Mouse (Mus musculus) cerebellum, adult 2 months (tissue): ENCODE results near the gene Tbc1d5. TPM values are rescaled to one million over a fixed set of nuclear protein-coding genes. Genes with fewer than 3 reads are reported as not detected.
A peak's percentile ranks its signal among the peaks of the same experiment; 100 is the strongest.

Experiments
- DNase-seq, 2 experiments: peaks; one replicate each; pipeline ENCODE4 v3.0.0; 2021
- H3K27ac ChIP-seq: fragments of 200-500 bp; 2 replicates; pipeline ENCODE4 v1.5.1; 2012; ENCODE audit warnings: low read length, control low read depth, inconsistent platforms; ENCODE audit not compliant: insufficient read depth
- H3K27me3 ChIP-seq: fragments of 200-500 bp; 2 replicates; pipeline ENCODE4 v1.6.1; 2012; ENCODE audit warnings: inconsistent platforms, mild to moderate bottlenecking, low read length, moderate library complexity; ENCODE audit not compliant: control insufficient read depth, insufficient read depth
- H3K4me1 ChIP-seq: fragments of 200-500 bp; 2 replicates; pipeline ENCODE4 v1.6.1; 2011; ENCODE audit warnings: low read length; ENCODE audit not compliant: control insufficient read depth, insufficient read depth
- H3K4me3 ChIP-seq: fragments of 200-500 bp; replicated peaks from 2 replicates; pipeline ENCODE3; 2011; ENCODE audit warnings: mild to moderate bottlenecking, low read depth, low read length, control low read depth; ENCODE audit not compliant: insufficient read depth
- CTCF ChIP-seq: fragments of 200-500 bp; IDR thresholded peaks from 2 replicates; pipeline ENCODE4 v1.5.1; 2011; ENCODE audit warnings: low read depth, mild to moderate bottlenecking, control low read depth, low read length, moderate library complexity, borderline replicate concordance; ENCODE audit not compliant: insufficient read depth
- POLR2A ChIP-seq: fragments of 200-500 bp; IDR thresholded peaks from 2 replicates; pipeline ENCODE4 v1.6.1; 2011; ENCODE audit warnings: low read length, control low read depth, borderline replicate concordance; ENCODE audit not compliant: insufficient read depth
- WGBS: fragments of 180-500 bp; shearing (Covaris S2); methylation state at CpG from one replicate; pipeline ENCODE4 v1.1.7; 2018; 5-methylcytosine and 5-hydroxymethylcytosine counted together
- polyA plus RNA-seq: library from polyadenylated mRNA; depleted of rRNA; stranded (reverse); fragments of >200 nt; gene quantifications from 2 replicates; pipeline ENCODE4 v1.2.3, GENCODE M21; 2012

Tbc1d5 gene
- polyA plus RNA-seq, 1 experiment = 19.6 TPM

DNA sequence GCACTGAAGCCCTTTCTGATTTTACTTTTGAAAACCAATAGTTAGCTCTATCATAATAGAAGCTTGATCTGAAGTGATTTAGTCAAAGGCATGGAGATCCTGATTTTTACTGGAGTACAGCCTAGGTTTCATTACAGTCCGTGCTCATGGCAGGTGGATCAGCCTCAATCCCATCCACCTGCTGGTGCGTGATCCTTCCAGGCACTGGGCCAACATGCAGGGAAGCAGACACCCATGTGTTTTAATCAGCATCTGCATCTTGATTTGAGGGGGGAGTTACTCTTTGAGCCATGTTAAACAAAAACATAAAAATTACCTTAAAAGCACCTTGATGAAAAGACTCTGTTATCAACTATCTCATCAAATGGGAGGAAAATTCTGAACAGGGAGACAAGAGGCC lies 16.4 kb upstream of the Tbc1d5 start:
- 24% methylated on average over 2 of the region's 2 CpGs for WGBS
- TF ChIP-seq CTCF = no peak
- DNase-seq = no peak
- Histone ChIP-seq H3K27ac (no peak overlapping the region), H3K4me1 (no peaks in the 10 kb centered on the region), H3K4me3 (no peak overlapping the region), H3K27me3 (no peaks in the 10 kb centered on the region)

DNA sequence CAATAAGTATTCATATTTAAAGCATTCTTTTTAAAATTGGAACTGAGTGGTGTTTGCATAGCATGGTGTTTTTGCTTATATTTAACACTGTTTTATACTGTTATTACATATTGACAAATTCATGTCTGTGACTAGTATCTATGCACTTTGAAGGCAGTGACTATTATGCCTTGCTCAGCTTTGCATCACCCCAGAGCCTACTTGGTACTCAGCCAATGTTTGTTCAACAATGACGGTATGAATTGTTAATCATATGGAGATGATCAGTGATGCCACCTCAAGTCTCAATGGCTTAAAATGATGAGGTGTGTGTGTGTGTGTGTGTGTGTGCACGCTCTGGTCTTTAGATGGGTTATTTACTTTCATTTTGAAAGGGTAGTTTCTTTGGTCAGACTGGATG lies 15.6 kb upstream of the Tbc1d5 start:
- no peak for TF ChIP-seq CTCF
- no peak for TF ChIP-seq POLR2A
- Histone ChIP-seq H3K4me3 (no peak overlapping the region), H3K4me1 (no peaks in the 10 kb centered on the region), H3K27ac (no peak overlapping the region), H3K27me3 (no peaks in the 10 kb centered on the region)
- DNase-seq = no peak
- WGBS = 60% methylated on average over 2 of the region's 2 CpGs

DNA sequence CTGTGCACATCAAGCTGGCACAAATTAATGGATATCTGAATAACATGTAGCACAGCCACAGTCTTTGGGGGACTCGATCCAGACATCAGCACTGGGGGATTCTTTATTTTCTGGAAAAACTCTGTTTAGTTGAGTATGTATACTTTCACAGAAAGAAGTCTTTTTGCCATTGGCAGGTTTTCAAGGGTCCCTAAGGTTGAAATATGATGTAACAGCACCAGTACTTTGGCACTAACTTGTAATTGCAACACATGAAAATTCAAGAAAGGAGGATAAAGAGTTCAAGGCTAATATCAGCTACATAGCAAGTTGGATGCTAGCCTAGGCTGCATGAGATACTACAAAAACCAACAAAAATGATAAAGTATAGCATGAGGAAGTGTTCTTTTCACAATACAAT lies 12.2 kb upstream of the Tbc1d5 start:
- Histone ChIP-seq H3K4me1 (no peaks in the 10 kb centered on the region), H3K4me3 (no peak overlapping the region), H3K27me3 (no peaks in the 10 kb centered on the region), H3K27ac (no peak overlapping the region)
- 96% methylated on average over 1 of the region's 1 CpGs for WGBS
- TF ChIP-seq POLR2A (no peak), CTCF (no peak)
- DNase-seq = no peak

DNA sequence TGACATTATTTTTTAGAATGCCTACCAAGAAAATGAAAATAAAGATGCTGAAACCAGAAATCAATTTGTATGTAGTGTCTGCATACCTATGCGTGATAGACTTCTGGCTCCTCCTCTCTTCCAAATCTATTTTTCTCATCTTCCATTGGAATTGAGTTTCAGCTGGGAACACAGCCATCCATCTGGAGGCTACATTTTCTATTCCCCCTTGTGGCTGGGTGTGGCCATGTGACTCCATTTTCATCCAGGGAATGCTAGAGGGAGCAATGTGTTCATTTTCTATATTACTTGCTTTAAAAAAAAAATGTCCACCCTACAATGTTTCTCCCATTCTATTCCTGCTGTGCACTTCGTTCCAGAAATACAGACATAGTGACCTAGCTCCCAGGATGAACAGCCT lies 3.6 kb upstream of the Tbc1d5 start:
- Histone ChIP-seq H3K27ac (no peak overlapping the region), H3K27me3 (no peaks in the 10 kb centered on the region), H3K4me1 (no peaks in the 10 kb centered on the region; the same call in 1 of the 2 replicates), H3K4me3 (no peak overlapping the region)
- no peak for DNase-seq
- no peak for TF ChIP-seq CTCF
- no peak for TF ChIP-seq POLR2A
- WGBS = 26% methylated on average over 2 of the region's 2 CpGs

DNA sequence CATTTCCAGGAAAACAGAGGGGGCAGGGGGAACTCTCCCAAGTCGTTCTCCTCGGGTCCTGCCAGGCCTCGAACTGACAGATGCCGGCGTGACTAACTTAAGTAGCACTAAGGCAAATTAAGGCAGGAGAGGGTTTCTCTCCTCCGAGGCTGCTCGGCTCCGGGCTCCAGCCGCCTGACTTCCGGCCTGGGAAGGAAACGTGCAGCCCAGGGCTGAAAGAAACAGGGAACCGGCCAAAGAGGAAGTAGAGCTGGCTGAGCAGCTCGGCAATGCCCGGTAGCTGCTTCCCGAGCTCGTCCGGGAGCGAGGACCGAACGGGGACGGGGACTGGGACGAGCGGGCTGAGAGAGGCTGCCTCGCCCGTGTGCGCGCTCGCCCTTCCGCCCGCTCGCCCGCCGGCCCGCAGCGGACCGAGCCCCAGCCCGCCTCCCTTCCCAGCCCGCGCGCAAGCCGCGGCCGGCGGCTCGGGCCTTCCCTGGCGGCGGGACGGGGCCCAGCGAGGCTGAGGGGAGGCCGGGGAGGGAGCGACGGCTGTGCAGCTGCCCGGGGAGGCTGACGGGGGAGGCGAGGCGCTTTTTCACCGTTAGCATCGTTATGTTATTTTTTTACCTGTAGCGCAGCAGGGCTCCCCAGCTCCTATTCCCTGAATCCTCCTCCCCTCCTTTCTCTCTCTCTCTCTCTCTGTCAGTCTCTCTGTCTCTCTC lies 509 bp downstream of the Tbc1d5 start:
- TF ChIP-seq POLR2A = no peak
- TF ChIP-seq CTCF = no peak
- DNase-seq = peak; percentile 82 to 83
- H3K27ac ChIP-seq = peak overlapping the region; percentile 87
- no peaks in the 10 kb centered on the region for H3K27me3 ChIP-seq
- no peaks in the 10 kb centered on the region; the same call in 1 of the 2 replicates for H3K4me1 ChIP-seq
- WGBS = under 1% methylated on average over 59 of the region's 59 CpGs
- peak overlapping the region; percentile 76 for H3K4me3 ChIP-seq

GRCm38 (mm10) chr17:51177923-51178322 lies 1.2 kb downstream of the Tbc1d5 start:
- Histone ChIP-seq H3K27ac (no peak overlapping the region; the same call in 1 of the 2 replicates), H3K4me3 (peak overlapping the region; percentile 76), H3K27me3 (no peaks in the 10 kb centered on the region), H3K4me1 (no peaks in the 10 kb centered on the region; the same call in 1 of the 2 replicates)
- DNase-seq = peak in 1 of 2 experiments; percentile 8
- TF ChIP-seq CTCF = no peak
- TF ChIP-seq POLR2A = no peak
- WGBS = 15% methylated on average over 6 of the region's 6 CpGs

DNA sequence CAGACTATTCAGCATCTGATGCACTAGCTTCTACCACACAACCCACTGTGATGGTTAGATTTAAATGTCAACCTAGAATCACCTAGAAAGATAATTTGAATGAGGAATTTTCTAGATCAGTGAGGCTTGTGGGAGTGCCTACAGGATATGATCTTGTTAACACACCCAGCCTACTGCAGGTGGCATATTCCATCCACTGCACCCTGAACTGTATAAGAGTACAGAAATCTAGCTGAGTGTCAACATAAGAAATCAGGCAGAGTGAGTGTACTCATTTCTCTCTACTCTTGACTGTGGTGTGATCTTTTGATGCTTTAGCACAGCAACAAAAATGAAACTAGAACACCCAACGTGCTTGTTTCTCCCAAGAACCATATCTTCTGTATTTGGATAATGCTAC lies 6.8 kb downstream of the Tbc1d5 start:
- DNase-seq = no peak
- Histone ChIP-seq H3K27me3 (no peaks in the 10 kb centered on the region), H3K27ac (no peak overlapping the region), H3K4me3 (no peak overlapping the region), H3K4me1 (no peaks in the 10 kb centered on the region)
- 93% methylated on average over 1 of the region's 1 CpGs for WGBS
- TF ChIP-seq POLR2A (no peak), CTCF (no peak)

DNA sequence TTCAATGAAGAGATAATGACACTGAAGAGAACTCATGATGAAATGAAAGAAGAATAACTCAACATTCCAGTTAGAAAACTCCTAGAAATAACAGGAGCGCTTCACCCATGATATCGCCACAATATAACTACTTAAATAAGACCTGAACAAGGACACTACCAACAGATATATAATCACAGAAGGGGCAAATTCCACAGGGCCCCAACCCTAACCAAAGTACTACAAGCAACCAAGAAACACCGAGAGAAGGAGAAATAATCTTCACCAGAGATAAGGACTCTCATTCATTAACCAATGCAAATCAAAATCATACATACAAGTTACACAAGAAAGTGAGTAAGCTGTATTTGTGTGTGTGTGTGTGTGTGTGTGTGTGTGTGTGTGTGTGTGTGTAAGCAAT lies 7.6 kb downstream of the Tbc1d5 start:
- no peak overlapping the region for H3K4me3 ChIP-seq
- no peak for TF ChIP-seq CTCF
- TF ChIP-seq POLR2A = no peak
- whole genome bisulfite sequencing = 96% methylated on average over 3 of the region's 3 CpGs

GRCm38 (mm10) chr17:51169911-51170310 lies 9.2 kb downstream of the Tbc1d5 start:
- DNase-seq = no peak
- Histone ChIP-seq H3K27ac (no peak overlapping the region), H3K27me3 (no peaks in the 10 kb centered on the region), H3K4me1 (no peaks in the 10 kb centered on the region), H3K4me3 (no peak overlapping the region)
- TF ChIP-seq POLR2A (no peak), CTCF (no peak)
- 85% methylated on average over 4 of the region's 4 CpGs for WGBS

More for the DNA sequence above, 7.6 kb downstream of the Tbc1d5 start:
- H3K27me3 ChIP-seq = no peaks in the 10 kb centered on the region
- DNase-seq = no peak
- no peak overlapping the region for H3K27ac ChIP-seq
- H3K4me1 ChIP-seq = no peaks in the 10 kb centered on the region
